Mouse (Mus musculus) liver, embryonic 14.5 days (tissue): ENCODE measurements around the gene Rreb1. TPM values are rescaled to one million over a fixed set of nuclear protein-coding genes. Genes with fewer than 3 reads are reported as not detected.

Experiments
- ATAC-seq: fragments of 200-750 bp; cut with Nextera tagmentation; 2 replicates; pipeline ENCODE4 v1.8.0; 2017; ENCODE audit warnings: moderate number of reproducible peaks, mild to moderate bottlenecking, moderate library complexity; ENCODE audit not compliant: insufficient read depth
- DNase-seq, 3 experiments: peaks; one replicate each; pipeline ENCODE4 v3.0.0-alpha.2; 2012 to 2013; ENCODE audit warnings: low read depth in 3 of 3, low spot score in 3 of 3
- H3K27ac ChIP-seq: fragments of 300-500 bp; sonication (generic); 2 replicates; pipeline ENCODE4 v1.5.1; 2014; ENCODE audit warnings: moderate library complexity, mild to moderate bottlenecking, control low read depth, inconsistent platforms
- H3K27me3 ChIP-seq: fragments of 300-500 bp; sonication (generic); 2 replicates; pipeline ENCODE4 v1.6.1; 2014; ENCODE audit warnings: mild to moderate bottlenecking, low read length, moderate library complexity; ENCODE audit not compliant: control insufficient read depth, insufficient read depth
- H3K36me3 ChIP-seq: fragments of 300-500 bp; sonication (generic); replicated peaks from 2 replicates; pipeline ENCODE4 v1.6.1; 2014; ENCODE audit warnings: low read depth; ENCODE audit not compliant: control insufficient read depth, insufficient read depth
- H3K4me1 ChIP-seq, 2 experiments: fragments of 200-500 bp in 1 of 2; fragments of 300-500 bp in 1 of 2; sonication (generic) in 1 of 2; replicated peaks; 2 replicates each; pipeline ENCODE4 v1.6.1; 2012 to 2014; ENCODE audit warnings: antibody characterized with exemption in 1 of 2, inconsistent platforms in 1 of 2, low read length in 1 of 2; ENCODE audit not compliant: control insufficient read depth in 2 of 2, insufficient read depth in 2 of 2
- H3K4me2 ChIP-seq: fragments of 300-500 bp; sonication (generic); 2 replicates; pipeline ENCODE4 v1.6.1; 2014; ENCODE audit warnings: low read depth, mild to moderate bottlenecking, control low read depth, moderate library complexity
- H3K4me3 ChIP-seq, 2 experiments: fragments of 200-500 bp in 1 of 2; fragments of 300-500 bp in 1 of 2; sonication (generic) in 1 of 2; 2 replicates each; pipeline ENCODE4 v1.5.1; 2012 to 2014; ENCODE audit warnings: low read depth in 2 of 2, low read length in 2 of 2, mild to moderate bottlenecking in 2 of 2, control low read depth in 1 of 2, inconsistent platforms in 1 of 2, moderate library complexity in 1 of 2; ENCODE audit not compliant: insufficient read depth in 1 of 2
- H3K9ac ChIP-seq: fragments of 300-500 bp; sonication (generic); replicated peaks from 2 replicates; pipeline ENCODE4 v1.6.1; 2014; ENCODE audit warnings: mild to moderate bottlenecking, control low read depth, moderate library complexity
- H3K9me3 ChIP-seq: fragments of 300-500 bp; sonication (generic); 2 replicates; pipeline ENCODE4 v1.6.1; 2016; ENCODE audit warnings: low read length, mixed read lengths; ENCODE audit not compliant: control insufficient read depth
- CTCF ChIP-seq: IDR thresholded peaks from 2 replicates; pipeline ENCODE4 v1.5.1; 2016; ENCODE audit warnings: antibody characterized with exemption, low read depth, control low read depth
- EP300 ChIP-seq: IDR thresholded peaks from 2 replicates; pipeline ENCODE4 v1.6.1; 2016; ENCODE audit warnings: antibody characterized with exemption, low read depth
- WGBS: fragments of 180-500 bp; shearing (Covaris S2); extraction: QIAGEN DNeasy Blood & Tissue Kit; methylation state at CpG from one replicate; pipeline ENCODE4 v1.1.7; 2014; ENCODE audit not compliant: insufficient replicate concordance; 5-methylcytosine and 5-hydroxymethylcytosine counted together
- polyA plus RNA-seq, 2 experiments: library from polyadenylated mRNA; depleted of rRNA in 1 of 2; stranded (reverse) in 1 of 2; unstranded in 1 of 2; fragments of >200 nt; fragmentation: Nextera tagmentation in 1 of 2; extraction: Ambion mirVana in 1 of 2; gene quantifications; 2 replicates each; pipeline versions ENCODE4 v1.2.1 to v1.2.3; 2012 to 2014

Gene Rreb1
- polyA plus RNA-seq, 2 experiments = 5.4 TPM

GRCm38 (mm10) chr13:37969988-37970387, 191.8 kb downstream of the Rreb1 start:
- no peaks in the 10 kb centered on the region for H3K9me3 ChIP-seq
- TF ChIP-seq EP300 = no peak
- TF ChIP-seq CTCF = no peak
- H3K27me3 ChIP-seq = no peaks in the 10 kb centered on the region
- H3K4me3 ChIP-seq = no peak overlapping the region
- ATAC-seq = no peak
- no peaks in the 10 kb centered on the region; the same call in 1 of the 2 replicates for H3K36me3 ChIP-seq
- peaks cover 11 to 23% of the 10 kb centered on the region in 2 experiments for H3K4me1 ChIP-seq
- DNase-seq = no peak
- WGBS = 50% methylated on average over 8 of the region's 8 CpGs
- H3K4me2 ChIP-seq = no peak overlapping the region
- no peak overlapping the region for H3K27ac ChIP-seq
- H3K9ac ChIP-seq = no peak overlapping the region

- no peak for DNase-seq
- H3K36me3 ChIP-seq = peaks cover 3% of the 10 kb centered on the region; the same call in 1 of the 2 replicates
- ATAC-seq = no peak
- no peak overlapping the region for H3K9ac ChIP-seq
- no peak for TF ChIP-seq EP300
- TF ChIP-seq CTCF = peak; percentile 52
- H3K4me3 ChIP-seq = no peak overlapping the region
- H3K9me3 ChIP-seq = no peaks in the 10 kb centered on the region
- H3K27me3 ChIP-seq = no peaks in the 10 kb centered on the region
- 64% methylated on average over 11 of the region's 11 CpGs for WGBS
- H3K4me1 ChIP-seq = peaks cover 3 to 13% of the 10 kb centered on the region in 2 experiments
- H3K4me2 ChIP-seq = no peak overlapping the region
- no peak overlapping the region for H3K27ac ChIP-seq
These were observed 192.8 kb downstream of the Rreb1 start for GRCm38 (mm10) chr13:37970887-37971530.

- TF ChIP-seq CTCF = no peak
- TF ChIP-seq EP300 = no peak
- H3K4me2 ChIP-seq = no peak overlapping the region
- WGBS = 77% methylated on average over 6 of the region's 6 CpGs
- no peaks in the 10 kb centered on the region for H3K27me3 ChIP-seq
- no peak overlapping the region for H3K4me3 ChIP-seq
- ATAC-seq = no peak
- H3K36me3 ChIP-seq = peaks cover 28% of the 10 kb centered on the region
- DNase-seq = no peak
- no peak overlapping the region for H3K9ac ChIP-seq
- no peak overlapping the region for H3K27ac ChIP-seq
- peaks cover 0 to 8% of the 10 kb centered on the region in 2 experiments; a peak in 2 of 4 replicates for H3K4me1 ChIP-seq
- H3K9me3 ChIP-seq = no peaks in the 10 kb centered on the region
These were observed 195.8 kb downstream of the Rreb1 start for GRCm38 (mm10) chr13:37974036-37974435.

- Histone ChIP-seq H3K27ac (no peak overlapping the region), H3K4me2 (no peak overlapping the region), H3K36me3 (peaks cover 35% of the 10 kb centered on the region), H3K4me3 (no peak overlapping the region), H3K27me3 (no peaks in the 10 kb centered on the region), H3K9me3 (no peaks in the 10 kb centered on the region), H3K4me1 (peaks cover 0 to 6% of the 10 kb centered on the region in 2 experiments; a peak in 1 of 4 replicates), H3K9ac (no peak overlapping the region)
- ATAC-seq (no peak), DNase-seq (no peak)
- WGBS = 75% methylated on average over 5 of the region's 5 CpGs
- TF ChIP-seq EP300 = no peak
- no peak for TF ChIP-seq CTCF
These were observed 196.5 kb downstream of the Rreb1 start for GRCm38 (mm10) chr13:37974731-37975130.

GRCm38 (mm10) chr13:37979506-37979905, 201.3 kb downstream of the Rreb1 start:
- H3K27ac ChIP-seq = no peak overlapping the region
- no peak overlapping the region for H3K9ac ChIP-seq
- ATAC-seq = no peak
- WGBS = 93% methylated on average over 12 of the region's 12 CpGs
- peaks cover 77% of the 10 kb centered on the region for H3K36me3 ChIP-seq
- no peak for TF ChIP-seq CTCF
- TF ChIP-seq EP300 = no peak
- no peak for DNase-seq
- no peaks in the 10 kb centered on the region for H3K9me3 ChIP-seq
- no peak overlapping the region for H3K4me2 ChIP-seq
- H3K4me3 ChIP-seq = no peak overlapping the region
- no peaks in the 10 kb centered on the region for H3K27me3 ChIP-seq
- H3K4me1 ChIP-seq = peaks cover 0 to 2% of the 10 kb centered on the region in 2 experiments; a peak in 1 of 4 replicates
